Mouse (Mus musculus): ENCODE results near the gene AI661453.

GRCm38 (mm10) chr17:47505566-47505965, 69.2 kb downstream of the AI661453 start:
- TF ChIP-seq EP300 (IDR thresholded peaks at IDR 0.05) (no peak), CTCF (IDR thresholded peaks at IDR 0.05) (no peak)

All from lung, postnatal 0 days (tissue).